Mouse (Mus musculus): ENCODE measurements at regions not wholly inside any gene's neighbourhood (a gene's known extent, or its start where the extent isn't known, plus 50 kb on each side); places are given as distances from the start of the nearest gene placed in this dataset.

DNA sequence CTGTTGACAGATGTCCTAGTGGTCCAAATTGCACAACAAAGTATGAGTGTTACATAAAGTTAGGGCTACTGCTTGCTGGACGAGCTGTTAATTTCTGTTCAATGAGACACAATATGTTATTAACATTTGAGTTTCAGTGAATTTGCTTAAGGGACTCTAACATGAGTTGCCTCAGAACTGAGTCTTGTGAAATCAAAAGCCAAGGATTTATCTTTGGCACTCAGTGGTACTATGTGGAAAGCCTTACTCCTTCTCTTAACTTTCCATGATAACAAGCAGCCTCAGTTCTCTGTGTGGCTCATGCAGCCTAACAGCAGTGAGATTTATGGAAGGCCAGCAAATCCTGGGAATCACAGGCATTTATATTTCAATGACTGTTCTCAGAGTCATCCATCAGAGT, 510.0 kb downstream of the Slco6d1 start:
- ATAC-seq (replicated peaks in 1 of 2; ENCODE audit: insufficient read depth in 1 of 2, low FRiP score in 2 of 2, low TSS enrichment in 1 of 2, low read depth in 1 of 2, poor library complexity in 2 of 2, severe bottlenecking in 2 of 2) = no peak

DNA sequence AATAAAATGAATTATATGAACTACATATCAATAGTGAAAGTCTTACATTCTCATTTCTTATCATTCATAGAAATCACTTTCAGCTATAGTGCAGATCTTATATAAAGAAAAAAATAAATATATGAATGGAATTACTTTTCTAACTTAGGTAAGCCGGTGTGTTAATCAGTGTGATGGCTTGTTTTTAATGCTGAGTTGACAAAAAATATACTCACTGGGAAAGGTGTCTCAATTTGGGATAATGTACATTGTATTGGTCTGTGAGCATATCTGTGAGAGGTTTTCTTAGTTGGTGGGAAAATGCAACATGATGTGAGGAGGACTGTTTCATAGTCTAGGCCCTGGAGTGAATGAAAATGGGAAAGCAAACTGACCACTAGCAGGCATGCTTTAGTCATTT, 511.3 kb downstream of the Slco6d1 start:
- no peak for ATAC-seq (replicated peaks in 1 of 2; ENCODE audit: insufficient read depth in 1 of 2, low FRiP score in 2 of 2, low TSS enrichment in 1 of 2, low read depth in 1 of 2, poor library complexity in 2 of 2, severe bottlenecking in 2 of 2)

DNA sequence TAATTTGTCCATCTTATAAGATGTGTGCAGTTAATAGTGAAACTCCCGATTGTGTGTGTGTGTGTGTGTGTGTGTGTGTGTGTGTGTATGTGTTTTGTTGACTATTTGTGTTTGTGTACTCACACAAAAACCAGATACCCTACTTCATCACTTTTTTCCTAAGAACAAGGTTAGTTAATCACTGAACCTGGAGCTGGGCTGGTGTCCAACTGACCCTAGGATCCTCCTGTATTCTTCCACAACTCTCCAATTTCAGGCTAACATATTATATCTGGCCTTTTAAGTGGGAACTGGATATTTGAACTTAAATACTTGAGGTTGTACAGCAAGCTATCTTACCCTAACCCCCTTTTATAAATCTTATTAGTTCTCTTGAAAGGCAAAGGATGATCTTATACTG, 556.8 kb downstream of the Slco6d1 start:
- ATAC-seq (replicated peaks in 1 of 2; ENCODE audit: insufficient read depth in 1 of 2, low FRiP score in 2 of 2, low TSS enrichment in 1 of 2, low read depth in 1 of 2, poor library complexity in 2 of 2, severe bottlenecking in 2 of 2) = no peak
